Mouse (Mus musculus) bone marrow macrophage, adult 2 months (primary cell): ENCODE results near the gene Runx3. TPM values are rescaled to one million over a fixed set of nuclear protein-coding genes. Genes with fewer than 3 reads are reported as not detected.

Source experiments
- H3K27ac ChIP-seq: 2 replicates; pipeline ENCODE4 v1.5.1; 2012; ENCODE audit warnings: low read depth, low read length; ENCODE audit not compliant: insufficient read depth
- H3K4me1 ChIP-seq: 2 replicates; pipeline ENCODE4 v1.6.1; 2012; ENCODE audit warnings: low read length; ENCODE audit not compliant: control insufficient read depth, insufficient read depth
- H3K4me3 ChIP-seq: 2 replicates; pipeline ENCODE4 v1.5.1; 2012; ENCODE audit warnings: mild to moderate bottlenecking, low read length, moderate library complexity; ENCODE audit not compliant: insufficient read depth
- CTCF ChIP-seq: IDR thresholded peaks from 2 replicates; pipeline ENCODE4 v1.5.1; 2012; ENCODE audit warnings: low read depth, mild to moderate bottlenecking, low read length, moderate library complexity
- POLR2A ChIP-seq: IDR thresholded peaks from 2 replicates; pipeline ENCODE4 v1.6.1; 2012; ENCODE audit warnings: mild to moderate bottlenecking, low read depth, low read length, borderline replicate concordance
- polyA plus RNA-seq: library from polyadenylated mRNA; stranded (reverse); fragments of >200 nt; gene quantifications from 2 replicates; pipeline ENCODE4 v1.2.4, GENCODE M21; 2012; ENCODE audit not compliant: missing spikeins, insufficient read depth, insufficient read length

The Runx3 gene
- polyA plus RNA-seq, 1 experiment = 1.6 TPM

GRCm38 (mm10) chr4:135128841-135129520 is 8.5 kb downstream of the Runx3 start:
- no peak overlapping the region for H3K4me3 ChIP-seq
- no peak overlapping the region for H3K27ac ChIP-seq
- H3K4me1 ChIP-seq = peaks cover 13% of the 10 kb centered on the region
- no peak for TF ChIP-seq POLR2A
- no peak for TF ChIP-seq CTCF

- H3K27ac ChIP-seq = no peak overlapping the region
- TF ChIP-seq CTCF (no peak), POLR2A (no peak)
- no peak overlapping the region for H3K4me3 ChIP-seq
- peaks cover 13% of the 10 kb centered on the region for H3K4me1 ChIP-seq
Observed at GRCm38 (mm10) chr4:135130156-135130555, 9.7 kb downstream of the Runx3 start.

GRCm38 (mm10) chr4:135131145-135131544 is 10.7 kb downstream of the Runx3 start:
- no peak for TF ChIP-seq CTCF
- no peak for TF ChIP-seq POLR2A
- Histone ChIP-seq H3K4me1 (peaks cover 13% of the 10 kb centered on the region), H3K27ac (no peak overlapping the region), H3K4me3 (no peak overlapping the region)

- H3K4me3 ChIP-seq = no peak overlapping the region
- H3K4me1 ChIP-seq = peaks cover 13% of the 10 kb centered on the region
- no peak for TF ChIP-seq CTCF
- no peak for TF ChIP-seq POLR2A
- H3K27ac ChIP-seq = no peak overlapping the region
Observed at GRCm38 (mm10) chr4:135132797-135133196, 12.3 kb downstream of the Runx3 start.

GRCm38 (mm10) chr4:135133711-135134110 is 13.3 kb downstream of the Runx3 start:
- Histone ChIP-seq H3K4me1 (peaks cover 9% of the 10 kb centered on the region), H3K4me3 (no peak overlapping the region), H3K27ac (no peak overlapping the region)
- TF ChIP-seq POLR2A = no peak
- TF ChIP-seq CTCF = no peak

- TF ChIP-seq POLR2A (no peak), CTCF (no peak)
- H3K4me3 ChIP-seq = no peak overlapping the region
- H3K27ac ChIP-seq = no peak overlapping the region
- H3K4me1 ChIP-seq = no peaks in the 10 kb centered on the region
Observed at GRCm38 (mm10) chr4:135135331-135135730, 14.9 kb downstream of the Runx3 start.

GRCm38 (mm10) chr4:135136202-135136601 is 15.8 kb downstream of the Runx3 start:
- H3K27ac ChIP-seq = no peak overlapping the region
- no peaks in the 10 kb centered on the region for H3K4me1 ChIP-seq
- H3K4me3 ChIP-seq = no peak overlapping the region
- no peak for TF ChIP-seq CTCF
- TF ChIP-seq POLR2A = no peak

- Histone ChIP-seq H3K27ac (no peak overlapping the region), H3K4me1 (no peaks in the 10 kb centered on the region), H3K4me3 (no peak overlapping the region)
- TF ChIP-seq POLR2A = no peak
Observed at GRCm38 (mm10) chr4:135136612-135137011, 16.2 kb downstream of the Runx3 start.

GRCm38 (mm10) chr4:135140647-135141515 is 20.4 kb downstream of the Runx3 start:
- H3K4me1 ChIP-seq = no peaks in the 10 kb centered on the region
- TF ChIP-seq CTCF = no peak
- TF ChIP-seq POLR2A = no peak
- H3K4me3 ChIP-seq = no peak overlapping the region
- H3K27ac ChIP-seq = no peak overlapping the region

GRCm38 (mm10) chr4:135141720-135142119 is 21.3 kb downstream of the Runx3 start:
- Histone ChIP-seq H3K4me1 (no peaks in the 10 kb centered on the region), H3K27ac (no peak overlapping the region), H3K4me3 (no peak overlapping the region)
- no peak for TF ChIP-seq CTCF
- TF ChIP-seq POLR2A = no peak

- Histone ChIP-seq H3K27ac (no peak overlapping the region), H3K4me1 (no peaks in the 10 kb centered on the region), H3K4me3 (no peak overlapping the region)
- TF ChIP-seq CTCF (no peak), POLR2A (no peak)
Observed at GRCm38 (mm10) chr4:135146734-135147133, 26.3 kb downstream of the Runx3 start.
